Mouse (Mus musculus) heart, embryonic 14.5 days (tissue): ENCODE results near the gene Casp7. TPM values are rescaled to one million over a fixed set of nuclear protein-coding genes. Genes with fewer than 3 reads are reported as not detected.

Experiments
- ATAC-seq: fragments of 200-750 bp; cut with Nextera tagmentation; 2 replicates; pipeline ENCODE4 v1.8.0; 2017; ENCODE audit warnings: low read depth, moderate TSS enrichment; ENCODE audit not compliant: insufficient number of reproducible peaks, insufficient read depth, low FRiP score
- H3K27ac ChIP-seq, 2 experiments: fragments of 200-500 bp in 1 of 2; fragments of 300-500 bp in 1 of 2; sonication (generic) in 1 of 2; replicated peaks in 1 of 2; 2 replicates each; pipeline ENCODE4 v1.5.1; 2012 to 2014; ENCODE audit warnings: low read depth in 2 of 2, low read length in 2 of 2, control low read depth in 1 of 2, mild to moderate bottlenecking in 1 of 2, mixed read lengths in 1 of 2; ENCODE audit not compliant: control insufficient read depth in 1 of 2, insufficient read depth in 1 of 2
- H3K27me3 ChIP-seq: fragments of 300-500 bp; sonication (generic); 2 replicates; pipeline ENCODE4 v1.6.1; 2014; ENCODE audit warnings: mild to moderate bottlenecking, low read length, control low read depth; ENCODE audit not compliant: control insufficient read depth, insufficient read depth
- H3K36me3 ChIP-seq: fragments of 300-500 bp; sonication (generic); 2 replicates; pipeline ENCODE4 v1.6.1; 2014; ENCODE audit warnings: mild to moderate bottlenecking, control low read depth, low read length, mixed read lengths; ENCODE audit not compliant: control insufficient read depth, insufficient read depth
- H3K4me1 ChIP-seq, 2 experiments: fragments of 200-500 bp in 1 of 2; fragments of 300-500 bp in 1 of 2; sonication (generic) in 1 of 2; 2 replicates each; pipeline ENCODE4 v1.6.1; 2012 to 2014; ENCODE audit warnings: low read length in 2 of 2, control low read depth in 1 of 2, mixed read lengths in 1 of 2; ENCODE audit not compliant: control insufficient read depth in 2 of 2, insufficient read depth in 2 of 2
- H3K4me2 ChIP-seq: fragments of 300-500 bp; sonication (generic); 2 replicates; pipeline ENCODE4 v1.6.1; 2014; ENCODE audit warnings: mild to moderate bottlenecking, low read length
- H3K4me3 ChIP-seq, 2 experiments: fragments of 200-500 bp in 1 of 2; fragments of 300-500 bp in 1 of 2; sonication (generic) in 1 of 2; 2 replicates each; pipeline ENCODE4 v1.5.1; 2012 to 2014; ENCODE audit warnings: low read length in 2 of 2, mild to moderate bottlenecking in 2 of 2, control low read depth in 1 of 2, low read depth in 1 of 2, moderate library complexity in 1 of 2; ENCODE audit not compliant: control insufficient read depth in 1 of 2, insufficient read depth in 1 of 2
- H3K9ac ChIP-seq: fragments of 300-500 bp; sonication (generic); 2 replicates; pipeline ENCODE4 v1.6.1; 2014; ENCODE audit warnings: mild to moderate bottlenecking, low read length
- H3K9me3 ChIP-seq: fragments of 300-500 bp; sonication (generic); 2 replicates; pipeline ENCODE4 v1.6.1; 2016; ENCODE audit warnings: low read length, control low read depth; ENCODE audit not compliant: control insufficient read depth
- WGBS: fragments of 180-500 bp; shearing (Covaris S2); extraction: QIAGEN DNeasy Blood & Tissue Kit; methylation state at CpG from one replicate; pipeline ENCODE4 v1.1.7; 2014; 5-methylcytosine and 5-hydroxymethylcytosine counted together
- polyA plus RNA-seq: library from polyadenylated mRNA; unstranded; fragments of >200 nt; fragmentation: Nextera tagmentation; extraction: Ambion mirVana; gene quantifications from 2 replicates; pipeline ENCODE4 v1.2.1, GENCODE M21; 2014

Casp7 gene
- polyA plus RNA-seq, 1 experiment from 2014 or later: 28.6 TPM

GRCm38 (mm10) chr19:56372226-56372625, 24.7 kb upstream of the Casp7 start:
- H3K4me1 ChIP-seq: 0 out of 4 replicates have a peak, but pooled peaks cover 0 to 2% of the 10 kb centered on the region in 2 experiments
- 86% methylated on average over 7 of the region's 7 CpGs for WGBS
- H3K4me3 ChIP-seq: no peak overlapping the region
- ATAC-seq: no peak
- peaks cover 93% of the 10 kb centered on the region for H3K36me3 ChIP-seq
- H3K27ac ChIP-seq: no peak overlapping the region
- no peak overlapping the region for H3K9ac ChIP-seq
- H3K9me3 ChIP-seq: peaks cover 4% of the 10 kb centered on the region; the same call in 1 of the 2 replicates
- no peaks in the 10 kb centered on the region for H3K27me3 ChIP-seq
- H3K4me2 ChIP-seq: no peak overlapping the region

GRCm38 (mm10) chr19:56373246-56373645, 23.7 kb upstream of the Casp7 start:
- Histone ChIP-seq H3K36me3 (peaks cover 91% of the 10 kb centered on the region), H3K9me3 (peaks cover 6% of the 10 kb centered on the region; the same call in 1 of the 2 replicates), H3K4me3 (no peak overlapping the region), H3K4me2 (no peak overlapping the region), H3K27me3 (no peaks in the 10 kb centered on the region), H3K27ac (no peak overlapping the region), H3K9ac (no peak overlapping the region), H3K4me1 (peaks cover 5 to 6% of the 10 kb centered on the region in 2 experiments)
- no peak for ATAC-seq
- 89% methylated on average over 5 of the region's 5 CpGs for WGBS

DNA sequence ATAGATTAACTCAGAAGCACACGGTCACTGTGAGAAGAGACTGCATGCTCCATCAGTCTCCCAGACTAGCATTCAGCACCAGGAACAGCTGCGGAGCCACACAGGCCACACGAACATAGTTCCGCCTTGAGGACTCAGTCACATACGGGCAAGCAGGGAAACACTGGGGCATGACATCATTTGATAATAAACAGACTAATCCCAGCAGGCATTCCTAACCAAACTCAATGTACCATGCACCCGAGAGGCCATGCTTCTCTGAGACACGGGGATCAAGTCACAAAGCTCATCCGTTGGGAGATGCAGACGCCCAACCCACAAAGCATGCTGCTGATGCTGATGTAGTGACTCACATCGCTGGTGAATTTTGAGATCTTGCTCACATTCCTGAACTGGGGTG, 22.9 kb upstream of the Casp7 start:
- peaks cover 6% of the 10 kb centered on the region; the same call in 1 of the 2 replicates for H3K9me3 ChIP-seq
- peaks cover 7 to 8% of the 10 kb centered on the region in 2 experiments for H3K4me1 ChIP-seq
- WGBS: 40% methylated on average over 10 of the region's 10 CpGs
- H3K36me3 ChIP-seq: peaks cover 83% of the 10 kb centered on the region
- H3K27me3 ChIP-seq: no peaks in the 10 kb centered on the region
- no peak overlapping the region for H3K4me2 ChIP-seq
- no peak overlapping the region for H3K9ac ChIP-seq
- H3K27ac ChIP-seq: no peak overlapping the region
- no peak overlapping the region for H3K4me3 ChIP-seq
- no peak for ATAC-seq

DNA sequence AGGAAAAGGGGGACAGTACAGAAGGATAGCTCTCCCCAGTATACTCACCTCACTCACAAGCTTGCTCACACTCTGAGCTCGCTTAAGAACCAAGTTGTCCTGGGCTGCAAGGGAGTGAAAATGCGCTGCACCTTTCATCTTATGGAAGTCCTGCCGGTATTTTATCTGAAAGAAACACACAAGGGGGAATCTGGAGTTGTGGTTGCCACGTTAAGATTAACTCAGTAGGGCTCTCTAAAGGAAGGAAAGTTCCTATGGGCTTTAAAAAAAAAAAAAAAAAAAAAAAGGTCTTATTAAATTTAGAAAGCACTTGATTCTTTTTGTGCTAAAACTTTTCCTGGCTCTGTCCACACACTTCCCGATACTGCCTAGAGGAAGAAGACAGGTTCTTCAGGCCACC, 18.9 kb upstream of the Casp7 start:
- Histone ChIP-seq H3K4me3 (no peak overlapping the region), H3K36me3 (peaks cover 80% of the 10 kb centered on the region), H3K4me2 (peak overlapping the region; percentile 19; the same call in 1 of the 2 replicates), H3K4me1 (peaks cover 9 to 15% of the 10 kb centered on the region in 2 experiments), H3K9ac (0 out of 2 replicates have a peak overlapping the region, but pooled peaks have one; percentile 34), H3K27ac (peak overlapping the region; percentile 93 to 94), H3K9me3 (peaks cover 6% of the 10 kb centered on the region; the same call in 1 of the 2 replicates), H3K27me3 (no peaks in the 10 kb centered on the region)
- 58% methylated on average over 5 of the region's 5 CpGs for WGBS
- ATAC-seq: no peak; the same call in 1 of the 2 replicates

- Histone ChIP-seq H3K9ac (no peak overlapping the region), H3K36me3 (peaks cover 78% of the 10 kb centered on the region), H3K4me2 (peak overlapping the region; percentile 19; the same call in 1 of the 2 replicates), H3K27ac (peak overlapping the region; percentile 93 to 94), H3K4me3 (no peak overlapping the region), H3K27me3 (no peaks in the 10 kb centered on the region), H3K9me3 (peaks cover 6% of the 10 kb centered on the region; the same call in 1 of the 2 replicates), H3K4me1 (peaks cover 9 to 15% of the 10 kb centered on the region in 2 experiments)
- ATAC-seq: peak; percentile 87
- WGBS: 21% methylated on average over 13 of the region's 13 CpGs
Observed at GRCm38 (mm10) chr19:56378554-56379172, 18.3 kb upstream of the Casp7 start.

DNA sequence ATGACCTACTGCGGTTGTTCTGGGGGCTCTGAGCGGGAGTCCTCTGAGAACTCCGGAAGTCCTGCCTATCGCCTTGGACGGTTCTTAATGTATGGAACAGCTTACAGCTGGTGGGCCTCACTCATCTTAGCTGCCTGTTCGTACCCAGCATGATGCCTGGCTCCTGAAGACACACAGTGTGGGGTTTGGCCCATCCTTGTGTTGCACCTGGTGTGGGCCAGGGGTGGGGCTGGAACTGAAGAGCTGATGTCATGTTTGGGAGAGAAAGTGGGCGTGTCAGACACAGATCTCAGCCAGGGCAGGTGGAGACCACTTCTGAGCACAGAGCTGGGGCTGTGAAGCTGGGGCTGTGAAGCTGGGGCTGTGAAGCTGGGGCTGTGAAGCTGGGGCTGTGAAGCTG, 16.6 kb upstream of the Casp7 start:
- H3K4me1 ChIP-seq: peaks cover 8 to 15% of the 10 kb centered on the region in 2 experiments
- no peak for ATAC-seq
- 76% methylated on average over 7 of the region's 7 CpGs for WGBS
- H3K9ac ChIP-seq: no peak overlapping the region
- no peak overlapping the region for H3K4me2 ChIP-seq
- H3K9me3 ChIP-seq: peaks cover 6% of the 10 kb centered on the region; the same call in 1 of the 2 replicates
- no peak overlapping the region for H3K4me3 ChIP-seq
- H3K27me3 ChIP-seq: no peaks in the 10 kb centered on the region
- H3K36me3 ChIP-seq: peaks cover 75% of the 10 kb centered on the region
- 0 out of 4 replicates have a peak overlapping the region, but pooled peaks of 1 of the 2 experiments have one; percentile 8 for H3K27ac ChIP-seq

- H3K9me3 ChIP-seq: peaks cover 6% of the 10 kb centered on the region; the same call in 1 of the 2 replicates
- WGBS: 75% methylated on average over 10 of the region's 10 CpGs
- no peak overlapping the region for H3K4me2 ChIP-seq
- H3K9ac ChIP-seq: no peak overlapping the region
- no peaks in the 10 kb centered on the region for H3K27me3 ChIP-seq
- no peak for ATAC-seq
- no peak overlapping the region for H3K4me3 ChIP-seq
- H3K4me1 ChIP-seq: peaks cover 8 to 15% of the 10 kb centered on the region in 2 experiments
- peaks cover 77% of the 10 kb centered on the region for H3K36me3 ChIP-seq
- no peak overlapping the region for H3K27ac ChIP-seq
Observed at GRCm38 (mm10) chr19:56381407-56381806, 15.5 kb upstream of the Casp7 start.
